Mouse (Mus musculus): ENCODE data around the gene Upk3bl. TPM values are rescaled to one million over a fixed set of nuclear protein-coding genes. Genes with fewer than 3 reads are reported as not detected.

The Upk3bl gene
- total RNA-seq, 1 experiment from 2014 or later = not detected

Other genes with a start within 250 kb of the Upk3bl start
- not detected in 3 replicates for gene Srrm3, start 247.6 kb upstream of the Upk3bl start, total RNA-seq (2017)
- 1.9 TPM in 1 of 3 replicates, not detected in the others for gene Hspb1, start 166.6 kb upstream of the Upk3bl start, total RNA-seq (2017)
- gene Ywhag, start 119.9 kb upstream of the Upk3bl start, total RNA-seq (2017) = 86.4 to 119 TPM (median 100 TPM) in 3 replicates
- gene Ssc4d, start 80.0 kb upstream of the Upk3bl start, total RNA-seq (2017) = 1.5 to 1.9 TPM in 2 of 3 replicates, not detected in the other
- not detected in 3 replicates for gene Zp3, start 74.4 kb upstream of the Upk3bl start, total RNA-seq (2017)
- gene Dtx2, start 59.7 kb upstream of the Upk3bl start, total RNA-seq (2017) = 5.4 to 11.2 TPM (median 6.8 TPM) in 3 replicates
- not detected in 3 replicates for gene Upk3b, start 16.0 kb upstream of the Upk3bl start, total RNA-seq (2017)
- gene Rasa4, start 29.4 kb downstream of the Upk3bl start, total RNA-seq (2017) = 20.8 to 45.1 TPM (median 32.3 TPM) in 3 replicates
- 80.7 to 92.5 TPM (median 81.7 TPM) in 3 replicates for gene Polr2j, start 62.1 kb downstream of the Upk3bl start, total RNA-seq (2017)
- gene Lrwd1, start 81.6 kb downstream of the Upk3bl start, total RNA-seq (2017) = 20.4 to 31.1 TPM (median 22.4 TPM) in 3 replicates
- gene Alkbh4, start 81.7 kb downstream of the Upk3bl start, total RNA-seq (2017) = 8.4 to 14.0 TPM (median 11.1 TPM) in 3 replicates
- gene Orai2, start 116.2 kb downstream of the Upk3bl start, total RNA-seq (2017) = 49.2 to 68.3 TPM (median 57.3 TPM) in 3 replicates
- 11.6 to 44.1 TPM (median 27.7 TPM) in 3 replicates for gene Prkrip1, start 144.5 kb downstream of the Upk3bl start, total RNA-seq (2017)
- 9.8 to 17.4 TPM (median 10.7 TPM) in 3 replicates for gene Sh2b2, start 192.1 kb downstream of the Upk3bl start, total RNA-seq (2017)